Mouse (Mus musculus) C2C12 (cell line): Measurements from ENCODE around the gene Il3.

ENCODE experiments used
- CEBPB ChIP-seq: IDR thresholded peaks from one replicate; pipeline ENCODE4 v1.6.1; 2011; ENCODE audit warnings: low read depth, mild to moderate bottlenecking, control low read depth, moderate library complexity
- CTCF ChIP-seq: IDR thresholded peaks from one replicate; pipeline ENCODE4 v1.5.1; 2011; ENCODE audit not compliant: control insufficient read depth, insufficient read depth, insufficient read length
- FOSL1 ChIP-seq: IDR thresholded peaks from one replicate; pipeline ENCODE4 v1.8.0; 2011; ENCODE audit warnings: mild to moderate bottlenecking, low read length; ENCODE audit not compliant: poor library complexity, insufficient read depth, severe bottlenecking
- MAX ChIP-seq: IDR thresholded peaks from one replicate; pipeline ENCODE4 v1.6.1; 2011; ENCODE audit warnings: mild to moderate bottlenecking, control low read depth
- MYOD1 ChIP-seq: IDR thresholded peaks from one replicate; pipeline ENCODE4 v1.6.1; 2011; ENCODE audit warnings: low read depth; ENCODE audit not compliant: control insufficient read depth, insufficient read length
- MYOG ChIP-seq: IDR thresholded peaks from one replicate; pipeline ENCODE4 v1.6.1; 2011; ENCODE audit not compliant: control insufficient read depth, insufficient read length; ENCODE audit errors: extremely low read depth
- USF1 ChIP-seq: IDR thresholded peaks from one replicate; pipeline ENCODE4 v1.6.1; 2011; ENCODE audit warnings: low read depth, mild to moderate bottlenecking, control low read depth, moderate library complexity

- TF ChIP-seq CTCF: no peak
- TF ChIP-seq CEBPB: peak; percentile 83
- TF ChIP-seq USF1: peak; percentile 55
- no peak for TF ChIP-seq MYOG
- peak; percentile 98 for TF ChIP-seq MYOD1
- TF ChIP-seq MAX: peak; percentile 82
- TF ChIP-seq FOSL1: no peak
Measured at GRCm38 (mm10) chr11:54223637-54224474, 43.2 kb downstream of the Il3 start.
